Mouse (Mus musculus): ENCODE results near the gene Mocs3.

Mocs3 gene

DNA sequence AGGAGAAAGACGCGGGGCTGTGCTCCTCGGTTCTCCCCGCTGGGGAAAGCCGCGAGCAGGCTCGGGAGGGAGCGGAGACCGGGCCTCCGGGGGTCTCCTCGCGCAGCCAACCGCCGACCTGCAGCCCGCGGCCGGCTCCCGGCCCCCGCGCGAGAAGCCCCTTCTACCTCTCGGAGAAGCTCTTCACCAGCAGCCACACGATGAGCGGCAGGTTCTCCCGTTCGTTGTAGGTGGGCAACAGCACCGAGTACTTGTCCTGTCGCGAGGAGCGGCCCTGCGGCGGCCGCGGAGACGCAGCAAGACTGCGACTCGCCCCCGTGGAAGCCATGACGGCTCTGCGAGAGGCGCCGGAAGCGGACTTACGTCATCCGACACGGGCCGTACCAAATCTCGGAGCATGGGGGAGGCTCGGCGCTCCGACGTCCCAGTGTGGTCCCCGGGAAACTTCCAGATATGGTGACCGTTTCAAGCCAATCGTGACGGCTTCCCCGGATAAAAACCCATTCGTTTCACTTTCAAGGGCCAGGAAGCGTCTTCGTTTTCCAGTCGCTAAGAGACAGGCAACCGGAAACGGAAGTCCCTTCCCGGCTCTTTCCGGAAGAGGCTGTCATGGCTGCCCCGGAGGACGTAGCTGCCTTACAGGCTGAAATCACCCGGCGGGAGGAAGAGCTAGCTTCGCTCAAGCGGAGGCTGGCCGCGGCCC lies at the start of gene Mocs3, which contains the start of the genes Gm20716 and Dpm1:
Gene Mocs3, plus strand, starts transcription at position 597 of the 703 bp plus-strand sequence.
Gene Gm20716, minus strand, starts transcription at position 339 of the 703 bp plus-strand sequence.
Gene Dpm1, minus strand, starts transcription at position 566 of the 703 bp plus-strand sequence.
- peak; percentile 87 to 92 for DNase-seq

DNA sequence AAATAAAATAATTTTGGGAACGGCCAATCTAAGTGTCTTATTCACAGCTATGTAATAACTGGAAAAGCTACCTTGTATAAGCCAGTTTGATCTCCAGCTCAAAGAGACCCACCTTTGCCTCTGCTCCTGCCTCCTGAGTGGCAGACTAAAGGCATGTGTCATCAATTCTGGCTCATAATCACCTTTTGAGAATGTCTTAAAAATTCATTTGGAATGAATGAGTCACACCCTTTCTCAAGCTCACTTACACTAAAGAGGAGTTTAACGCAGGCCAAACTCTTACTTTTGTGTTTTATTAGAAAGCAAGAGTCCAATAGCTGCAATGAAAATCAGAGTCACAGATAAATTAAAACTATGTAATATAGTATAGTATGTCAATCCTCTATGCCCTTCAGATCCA lies 38.6 kb upstream of the Mocs3 start:
- no peak for DNase-seq

GRCm38 (mm10) chr2:168193685-168194084 lies 36.7 kb upstream of the Mocs3 start:
- DNase-seq, result no peak

GRCm38 (mm10) chr2:168195721-168196120 lies 34.7 kb upstream of the Mocs3 start:
- DNase-seq, result no peak

DNA sequence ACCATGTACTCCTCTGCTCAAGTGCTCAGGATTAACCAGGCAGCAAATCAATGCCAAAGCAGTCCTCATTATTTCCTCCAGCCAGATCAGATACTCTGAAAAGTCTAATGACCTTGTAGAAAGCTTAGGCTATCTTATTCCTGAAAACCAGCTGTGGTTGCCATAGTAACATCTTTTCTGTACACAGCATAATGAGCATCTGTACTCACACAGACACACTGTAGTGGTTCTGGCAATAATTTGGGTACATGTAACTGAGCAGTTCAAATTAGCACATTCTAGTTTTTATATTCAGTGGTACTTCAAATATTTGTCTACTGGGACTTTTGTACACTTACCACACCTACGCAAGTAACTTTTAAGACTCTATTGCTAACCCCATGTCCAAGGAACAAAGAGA lies 32.0 kb upstream of the Mocs3 start:
- DNase-seq, result no peak

GRCm38 (mm10) chr2:168199476-168199875 lies 30.9 kb upstream of the Mocs3 start:
- DNase-seq, result no peak

- no peak for DNase-seq
Measured at GRCm38 (mm10) chr2:168200014-168200691, 30.3 kb upstream of the Mocs3 start.

DNA sequence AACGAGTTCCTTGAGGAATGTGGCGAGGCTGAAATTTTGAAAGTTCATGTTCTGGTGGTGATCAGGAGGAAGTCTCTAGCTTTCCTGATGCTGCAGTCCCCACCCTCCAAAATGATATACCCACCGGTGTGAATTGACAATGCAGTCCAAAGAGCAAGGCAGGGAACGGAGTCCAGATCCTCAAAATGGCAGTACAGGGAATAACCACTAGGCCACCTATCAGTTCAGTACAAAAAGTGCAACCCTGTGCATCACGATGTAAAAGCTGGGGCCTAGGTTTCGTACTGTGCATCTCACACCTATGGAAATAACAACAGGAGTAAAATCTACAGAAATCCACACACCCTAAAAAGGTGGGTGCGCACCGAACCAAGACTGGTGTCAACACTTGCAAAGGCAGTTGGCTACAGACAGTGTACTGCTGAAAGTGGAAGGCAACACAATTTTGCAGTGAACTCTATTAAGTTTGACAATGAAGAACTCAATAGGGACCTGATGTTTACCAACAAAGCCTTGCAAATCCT lies 25.9 kb upstream of the Mocs3 start:
- no peak for DNase-seq

DNA sequence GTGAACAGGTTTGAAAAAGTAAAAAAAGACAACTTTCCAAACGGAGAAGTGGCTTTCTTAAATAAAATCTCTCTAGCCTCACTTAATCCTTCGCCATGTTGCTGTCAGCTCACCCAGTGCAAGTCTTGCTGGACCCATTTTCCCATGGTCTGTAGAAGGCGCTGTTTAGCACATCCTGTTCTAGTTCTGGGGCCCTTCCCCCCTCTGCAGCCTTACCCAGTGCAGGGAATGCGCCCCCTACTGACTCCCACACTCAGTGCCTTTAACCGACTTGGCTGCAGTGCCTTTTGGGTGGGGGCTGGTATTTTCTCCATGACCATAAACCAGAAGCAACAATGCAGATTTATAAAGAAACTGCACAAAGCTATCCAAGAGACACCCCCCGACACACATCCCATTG lies 25.2 kb upstream of the Mocs3 start:
- DNase-seq, result peak; percentile 94 to 96

GRCm38 (mm10) chr2:168205681-168206631 lies 24.5 kb upstream of the Mocs3 start:
- peak; percentile 41 to 57 for DNase-seq

DNA sequence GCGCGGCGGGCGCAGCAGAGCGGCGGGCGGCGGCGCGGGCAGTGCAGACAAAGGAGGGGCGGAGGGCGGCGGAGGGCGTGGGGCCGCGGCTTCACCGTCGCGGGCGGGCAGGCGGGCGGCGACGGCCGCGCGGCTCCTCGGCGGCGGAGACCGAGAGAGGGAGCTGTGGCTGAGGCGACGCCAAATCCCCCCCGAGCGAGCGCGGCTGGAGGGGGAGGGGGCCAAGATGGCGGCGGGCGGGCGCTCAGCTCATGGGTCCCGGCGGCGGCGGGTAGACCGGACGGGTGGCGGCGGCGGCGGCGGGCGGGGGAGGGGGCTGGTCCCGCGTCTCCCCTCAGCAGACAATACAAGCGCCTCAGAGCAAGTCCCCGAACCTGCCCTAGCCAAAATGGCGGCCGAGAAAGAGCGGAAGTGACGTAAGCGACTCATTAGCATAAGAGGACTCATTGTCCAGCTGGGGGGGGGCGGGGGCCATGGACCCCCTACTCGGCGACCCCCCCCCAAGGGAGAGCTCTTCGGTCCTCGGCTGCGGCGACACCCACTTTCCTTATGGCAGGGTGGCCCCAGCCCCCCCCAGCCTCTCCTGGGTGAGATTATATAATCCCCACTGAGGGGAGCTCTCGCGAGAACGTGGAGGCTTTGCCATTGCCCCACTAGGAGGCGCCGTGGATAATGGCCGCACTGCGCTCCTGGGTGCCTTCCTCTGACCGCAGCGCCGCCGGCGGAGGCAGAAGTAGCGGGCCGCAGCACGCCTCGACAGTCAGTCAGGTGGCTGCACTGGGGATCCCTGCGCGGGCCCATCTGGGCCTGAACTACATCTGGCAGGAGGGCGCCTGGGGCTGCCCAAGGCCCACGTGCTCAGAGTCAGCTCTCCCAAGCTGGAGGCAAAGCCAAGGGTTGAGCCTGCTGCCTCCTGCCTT lies 23.4 kb upstream of the Mocs3 start, which contains the start of gene Adnp:
Gene Adnp, minus strand, starts transcription at position 388 of the 920 bp plus-strand sequence.
- DNase-seq, result peak; percentile 98 to 99

DNA sequence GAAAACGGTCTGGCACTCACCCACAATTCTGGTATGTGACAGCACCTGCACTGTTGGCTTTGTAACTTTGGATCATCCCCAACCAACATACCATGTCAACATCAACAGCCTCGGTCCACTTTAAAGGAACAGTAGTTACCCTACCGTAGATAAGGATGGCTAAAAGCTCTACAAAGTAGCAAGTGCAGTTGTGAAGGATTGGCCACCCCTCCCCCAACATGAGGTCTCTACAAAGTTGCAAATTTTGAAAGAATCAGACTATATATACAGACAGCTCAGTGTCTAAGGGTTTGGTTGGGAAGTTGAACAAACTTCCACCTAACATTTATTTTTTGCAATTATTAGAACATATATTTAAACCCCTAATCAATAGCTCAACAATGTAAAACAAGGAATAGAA lies 22.5 kb upstream of the Mocs3 start:
- no peak for DNase-seq

DNA sequence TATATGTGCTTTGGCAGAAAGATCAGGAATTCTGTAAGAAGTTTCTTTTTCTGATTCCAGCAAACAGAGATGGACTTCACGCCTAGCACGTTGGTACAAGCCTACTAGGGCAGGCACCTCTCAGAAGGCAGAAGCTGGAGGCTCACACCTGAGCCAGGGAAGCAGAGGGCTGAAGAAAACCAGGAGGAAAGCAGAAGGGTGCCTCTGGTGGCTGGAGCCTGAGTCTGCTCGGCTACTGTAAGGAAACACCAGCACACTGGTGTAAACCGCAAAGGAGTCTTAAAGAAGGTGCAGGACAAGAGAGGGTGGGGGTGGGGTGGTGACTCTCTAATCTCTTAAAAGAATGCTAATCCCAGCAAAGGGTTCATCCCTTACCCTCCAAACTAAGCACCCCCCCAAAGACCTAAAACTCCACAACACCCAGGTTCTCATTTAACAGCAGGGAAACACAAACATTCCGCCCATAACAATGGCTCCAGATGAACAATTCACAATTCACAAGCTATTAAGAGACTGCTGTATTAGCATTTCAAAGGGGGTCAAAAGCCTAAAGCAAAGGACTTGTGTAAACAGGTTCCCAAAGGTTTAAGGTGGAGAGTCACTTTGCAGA lies 16.5 kb upstream of the Mocs3 start:
- DNase-seq, result peak in 1 of 2 experiments; percentile 29

- DNase-seq, result no peak
Measured at GRCm38 (mm10) chr2:168223326-168223725, 7.1 kb upstream of the Mocs3 start.

GRCm38 (mm10) chr2:168229116-168230025 lies 1.1 kb upstream of the Mocs3 start:
- peak; percentile 33 to 53 for DNase-seq

- peak; percentile 34 to 56 for DNase-seq
Measured at GRCm38 (mm10) chr2:168230773-168231470, 500 bp downstream of the Mocs3 start.

DNA sequence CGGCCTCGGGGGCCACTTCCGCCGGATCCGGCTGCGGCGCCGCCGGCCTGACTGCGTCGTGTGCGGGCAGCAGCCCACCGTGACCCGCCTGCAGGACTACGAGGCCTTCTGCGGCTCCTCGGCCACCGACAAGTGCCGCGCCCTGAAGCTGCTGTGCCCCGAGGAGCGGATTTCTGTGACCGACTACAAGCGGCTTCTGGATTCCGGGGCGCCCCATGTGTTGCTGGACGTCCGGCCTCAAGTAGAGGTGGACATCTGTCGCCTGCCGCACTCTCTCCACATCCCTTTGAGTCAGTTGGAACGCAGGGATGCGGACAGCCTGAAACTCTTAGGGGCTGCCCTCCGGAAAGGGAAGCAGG lies 1.0 kb downstream of the Mocs3 start:
- no peak for DNase-seq

DNA sequence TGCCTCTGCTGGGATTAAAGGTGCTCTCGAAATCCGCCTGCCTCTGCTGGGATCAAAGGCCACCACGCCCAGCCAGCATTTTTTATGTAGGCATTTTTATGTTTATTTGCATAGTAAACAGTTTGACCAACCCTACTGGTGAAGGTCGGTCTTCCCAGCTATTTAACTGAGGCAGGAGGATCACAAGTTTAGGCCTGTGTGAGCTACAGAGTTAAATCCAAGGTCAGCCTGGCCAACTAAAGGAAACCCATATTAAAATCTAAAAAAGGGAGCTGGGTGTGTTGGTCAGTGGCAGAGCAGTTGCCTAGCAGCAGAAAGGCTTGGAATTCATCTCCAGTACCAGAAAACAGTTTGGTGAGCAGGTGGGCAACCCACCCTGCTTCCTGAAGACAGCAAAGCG lies 2.9 kb downstream of the Mocs3 start:
- DNase-seq, result no peak

- DNase-seq, result no peak
Measured at GRCm38 (mm10) chr2:168238335-168238734, 7.9 kb downstream of the Mocs3 start.
